Mouse (Mus musculus) thymus, postnatal 25 days (tissue): ENCODE measurements at regions not wholly inside any gene's neighbourhood (a gene's known extent, or its start where the extent isn't known, plus 50 kb on each side); places are given as distances from the start of the nearest gene placed in this dataset.
"Not testable (repeated sequence)": the region's sequence is repeated elsewhere in the genome, so short reads cannot be mapped to it uniquely, and the experiment has no call there.

Experiments
- DNase-seq: peaks from one replicate; pipeline ENCODE4 v3.0.0; 2022

GRCm38 (mm10) chr6:31898609-31899008 lies 151.4 kb upstream of the 1700012A03Rik start:
- no peak for DNase-seq

GRCm38 (mm10) chr6:31897001-31897400 lies 153.0 kb upstream of the 1700012A03Rik start:
- DNase-seq: no peak

GRCm38 (mm10) chr6:31895835-31896234 lies 154.2 kb upstream of the 1700012A03Rik start:
- DNase-seq: no peak

GRCm38 (mm10) chr6:31886931-31887330 lies 163.1 kb upstream of the 1700012A03Rik start:
- no peak for DNase-seq

GRCm38 (mm10) chr6:31885196-31885595 lies 164.8 kb upstream of the 1700012A03Rik start:
- DNase-seq: not testable (repeated sequence)

GRCm38 (mm10) chr6:31883726-31884125 lies 166.3 kb upstream of the 1700012A03Rik start:
- DNase-seq: no peak

- no peak for DNase-seq
These were observed 175.4 kb upstream of the 1700012A03Rik start for GRCm38 (mm10) chr6:31874616-31875015.

- DNase-seq: no peak
These were observed 176.1 kb upstream of the 1700012A03Rik start for GRCm38 (mm10) chr6:31873911-31874310.

GRCm38 (mm10) chr6:31871766-31872165 lies 178.3 kb upstream of the 1700012A03Rik start:
- DNase-seq: no peak

- no peak for DNase-seq
These were observed 188.1 kb upstream of the 1700012A03Rik start for GRCm38 (mm10) chr6:31861996-31862395.

GRCm38 (mm10) chr6:31859621-31860020 lies 190.4 kb upstream of the 1700012A03Rik start:
- DNase-seq: no peak

GRCm38 (mm10) chr6:31854261-31854660 lies 195.8 kb upstream of the 1700012A03Rik start:
- no peak for DNase-seq

GRCm38 (mm10) chr6:31846319-31846718 lies 203.7 kb upstream of the 1700012A03Rik start:
- no peak for DNase-seq

- DNase-seq: no peak
These were observed 204.4 kb upstream of the 1700012A03Rik start for GRCm38 (mm10) chr6:31845671-31846070.

GRCm38 (mm10) chr6:31840621-31841020 lies 209.4 kb upstream of the 1700012A03Rik start:
- no peak for DNase-seq

- DNase-seq: peak; percentile 38
These were observed 211.5 kb upstream of the 1700012A03Rik start for GRCm38 (mm10) chr6:31838588-31838987.

GRCm38 (mm10) chr6:31835795-31836194 lies 214.3 kb upstream of the 1700012A03Rik start:
- DNase-seq: no peak

GRCm38 (mm10) chr6:31834503-31834902 lies 215.5 kb upstream of the 1700012A03Rik start:
- DNase-seq: no peak

GRCm38 (mm10) chr6:31830610-31831009 lies 219.4 kb upstream of the 1700012A03Rik start:
- no peak for DNase-seq

GRCm38 (mm10) chr6:31823616-31824015 lies 226.4 kb upstream of the 1700012A03Rik start:
- DNase-seq: no peak

- no peak for DNase-seq
These were observed 227.6 kb upstream of the 1700012A03Rik start for GRCm38 (mm10) chr6:31822186-31823085.

- no peak for DNase-seq
These were observed 228.4 kb upstream of the 1700012A03Rik start for GRCm38 (mm10) chr6:31821621-31822020.

GRCm38 (mm10) chr6:31817640-31818039 lies 232.4 kb upstream of the 1700012A03Rik start:
- no peak for DNase-seq

- no peak for DNase-seq
These were observed 238.2 kb upstream of the 1700012A03Rik start for GRCm38 (mm10) chr6:31811890-31812289.
